Mouse (Mus musculus): ENCODE measurements at regions not wholly inside any gene's neighbourhood (a gene's known extent, or its start where the extent isn't known, plus 50 kb on each side); places are given as distances from the start of the nearest gene placed in this dataset.
"Not testable (repeated sequence)": the region's sequence is repeated elsewhere in the genome, so short reads cannot be mapped to it uniquely, and the experiment has no call there.

DNA sequence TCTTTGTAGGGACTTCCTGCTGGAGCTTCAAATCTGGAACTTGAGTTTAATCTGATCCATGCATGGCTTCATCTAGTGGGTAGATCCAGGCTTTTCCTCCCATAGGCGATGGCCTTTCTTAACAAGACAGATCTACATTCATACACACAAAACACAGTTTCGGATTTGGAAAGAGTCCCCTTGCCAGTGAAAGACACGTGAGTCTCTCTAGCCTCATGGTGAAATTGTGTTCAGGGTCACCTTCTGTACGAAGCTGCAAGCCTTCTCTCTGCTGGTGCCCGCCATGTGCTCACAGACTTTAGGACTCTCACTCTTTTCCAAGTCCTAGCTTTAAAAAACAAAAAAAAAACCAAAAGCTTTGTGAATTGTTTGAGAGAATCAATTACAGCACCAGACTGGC is 51.4 kb upstream of the Dlx2 start:
- no peaks in the 10 kb centered on the region for H3K36me3 ChIP-seq (ENCODE audit: inconsistent target)
- peak overlapping the region; percentile 85 for H3K27ac ChIP-seq
- no peaks in the 10 kb centered on the region for H3K79me2 ChIP-seq (ENCODE audit: inconsistent target)
- no peak overlapping the region for H3K4me3 ChIP-seq (ENCODE audit: inconsistent target)
- WGBS (ENCODE audit: missing documents) = 66% methylated on average over 5 of the region's 5 CpGs

DNA sequence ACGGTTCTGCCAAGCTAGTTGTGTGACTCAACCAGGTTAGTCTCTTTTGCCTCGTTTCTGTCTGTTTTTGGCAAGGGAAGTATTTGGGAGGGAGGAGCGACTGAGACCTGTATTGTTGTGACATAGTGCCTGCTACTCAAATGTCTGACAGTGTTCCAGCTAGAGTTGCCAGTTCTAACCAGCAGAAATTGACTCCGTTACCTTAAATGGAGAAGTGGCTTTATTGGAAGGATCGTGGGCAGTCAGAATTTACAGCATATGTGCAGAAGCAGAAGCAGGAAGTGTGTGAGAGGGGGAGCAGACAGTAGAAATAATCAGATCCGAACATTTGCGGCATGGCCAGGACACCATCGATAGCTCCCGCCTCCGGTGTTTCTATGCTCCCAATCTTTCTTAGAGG is 51.8 kb upstream of the Dlx2 start:
- Histone ChIP-seq H3K27ac (peak overlapping the region; percentile 85), H3K79me2 (ENCODE audit: inconsistent target) (no peaks in the 10 kb centered on the region), H3K36me3 (ENCODE audit: inconsistent target) (no peaks in the 10 kb centered on the region), H3K4me3 (ENCODE audit: inconsistent target) (peak overlapping the region; percentile 16; the same call in 1 of the 2 replicates)
- 3% methylated on average over 10 of the region's 10 CpGs for WGBS (ENCODE audit: missing documents)

DNA sequence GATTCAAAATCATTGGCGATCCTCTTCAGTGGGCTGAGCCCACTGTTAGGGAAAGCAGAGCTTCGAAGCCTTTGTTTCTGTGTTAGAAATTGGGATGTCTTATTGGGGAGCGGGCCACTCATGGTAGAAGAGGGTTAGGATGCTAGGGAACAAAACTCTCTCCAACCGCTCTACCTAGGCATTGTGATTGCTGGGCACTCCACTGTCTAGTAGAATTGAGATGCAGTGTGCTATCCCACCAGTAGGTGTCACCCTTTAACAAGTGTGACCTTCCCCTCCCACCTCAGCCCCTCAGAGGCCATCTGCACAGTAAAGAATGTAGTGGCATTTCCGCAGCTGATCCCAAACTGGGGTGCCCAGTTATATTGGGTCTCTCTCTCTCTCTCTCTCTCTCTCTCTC is 52.2 kb upstream of the Dlx2 start:
- no peaks in the 10 kb centered on the region for H3K79me2 ChIP-seq (ENCODE audit: inconsistent target)
- no peaks in the 10 kb centered on the region for H3K36me3 ChIP-seq (ENCODE audit: inconsistent target)
- peak overlapping the region; percentile 85 for H3K27ac ChIP-seq
- WGBS (ENCODE audit: missing documents) = 0% methylated on average over 5 of the region's 5 CpGs
- peak overlapping the region; percentile 16; the same call in 1 of the 2 replicates for H3K4me3 ChIP-seq (ENCODE audit: inconsistent target)

DNA sequence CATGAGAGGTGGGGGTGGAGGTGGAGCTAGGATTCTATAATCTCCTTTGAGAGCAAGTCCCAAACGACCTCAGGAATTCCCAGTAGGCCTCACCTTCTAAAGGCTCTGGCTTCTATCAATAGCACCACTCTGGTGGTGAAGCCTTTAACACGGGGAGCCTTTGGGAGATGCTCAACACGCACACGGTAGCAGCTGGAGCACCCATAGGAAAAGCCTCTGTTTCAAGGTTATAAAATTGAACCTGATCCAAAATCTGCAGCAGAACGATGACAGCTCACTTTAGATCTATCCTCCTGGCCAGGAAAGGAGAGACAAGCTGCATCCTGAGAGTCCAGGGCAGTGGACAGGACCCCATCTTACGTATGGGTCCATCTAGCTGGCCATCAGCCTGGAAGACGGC is 53.7 kb upstream of the Dlx2 start:
- H3K27ac ChIP-seq = no peak overlapping the region
- 94% methylated on average over 7 of the region's 7 CpGs for WGBS (ENCODE audit: missing documents)
- H3K4me3 ChIP-seq (ENCODE audit: inconsistent target) = no peak overlapping the region
- no peaks in the 10 kb centered on the region for H3K36me3 ChIP-seq (ENCODE audit: inconsistent target)
- no peaks in the 10 kb centered on the region for H3K79me2 ChIP-seq (ENCODE audit: inconsistent target)

DNA sequence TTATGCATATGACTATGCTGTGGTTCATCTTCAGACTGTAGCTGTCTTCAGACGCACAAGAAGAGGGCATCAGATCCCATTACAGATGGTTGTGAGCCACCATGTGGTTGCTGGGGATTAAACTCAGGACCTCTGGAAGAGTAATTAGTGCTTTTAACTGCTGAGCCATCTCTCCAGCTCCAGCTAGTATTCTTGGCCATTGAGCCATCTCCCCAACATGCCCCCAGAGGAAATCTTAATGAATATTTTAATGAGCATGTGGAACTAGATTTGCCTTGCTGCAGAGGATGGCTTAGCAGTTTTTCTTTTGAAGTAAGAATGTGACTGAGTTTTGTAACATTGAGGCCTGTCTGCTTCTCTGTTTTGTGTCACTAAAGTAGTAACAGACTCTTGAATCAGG is 54.4 kb upstream of the Dlx2 start:
- 100% methylated on average over 1 of the region's 1 CpGs for WGBS (ENCODE audit: missing documents)
- no peaks in the 10 kb centered on the region for H3K36me3 ChIP-seq (ENCODE audit: inconsistent target)
- H3K27ac ChIP-seq = no peak overlapping the region
- H3K4me3 ChIP-seq (ENCODE audit: inconsistent target) = no peak overlapping the region
- H3K79me2 ChIP-seq (ENCODE audit: inconsistent target) = no peaks in the 10 kb centered on the region

DNA sequence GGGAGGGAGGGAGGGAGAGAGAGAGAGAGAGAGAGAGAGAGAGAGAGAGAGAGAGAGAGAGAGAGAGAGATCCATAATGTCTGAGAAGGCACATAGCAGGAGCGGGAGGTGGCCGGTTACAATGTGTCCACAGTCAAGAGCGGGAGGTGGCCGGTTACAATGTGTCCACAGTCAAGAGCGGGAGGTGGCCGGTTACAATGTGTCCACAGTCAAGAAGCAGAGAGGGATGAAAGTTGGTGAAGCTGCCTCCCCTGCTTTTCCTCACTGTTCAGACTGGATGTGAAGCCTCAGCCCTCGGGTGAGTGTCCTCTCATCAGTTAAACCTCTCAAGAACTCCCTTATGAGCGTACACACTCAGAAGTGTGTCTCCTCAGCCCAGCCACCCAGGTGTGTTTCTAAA is 57.2 kb upstream of the Dlx2 start:
- not testable (repeated sequence) for H3K27ac ChIP-seq; H3K36me3 ChIP-seq (ENCODE audit: inconsistent target); H3K79me2 ChIP-seq (ENCODE audit: inconsistent target); H3K4me3 ChIP-seq (ENCODE audit: inconsistent target)
- WGBS (ENCODE audit: missing documents) = 97% methylated on average over 8 of the region's 8 CpGs

DNA sequence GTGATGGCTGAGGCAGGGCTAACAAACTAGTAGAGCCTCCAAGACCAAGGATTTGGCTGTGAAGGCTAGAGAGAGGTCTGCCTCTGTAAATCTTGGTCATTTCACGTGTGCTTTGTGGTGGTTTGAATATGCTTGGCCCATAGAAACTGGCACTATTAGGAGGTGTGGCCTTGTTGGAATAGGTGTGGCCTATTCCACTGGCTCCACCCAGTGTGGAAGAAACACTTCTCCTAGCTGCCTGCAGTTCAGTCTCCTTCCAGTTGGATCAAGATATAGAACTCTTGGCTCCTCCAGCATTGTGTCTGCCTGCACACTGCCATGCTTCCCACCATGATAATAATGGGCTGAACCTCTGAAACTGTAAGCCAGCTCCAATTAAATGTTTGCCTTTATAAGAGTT is 59.1 kb upstream of the Dlx2 start:
- H3K36me3 ChIP-seq (ENCODE audit: inconsistent target) = no peaks in the 10 kb centered on the region
- no peaks in the 10 kb centered on the region for H3K79me2 ChIP-seq (ENCODE audit: inconsistent target)
- WGBS (ENCODE audit: missing documents) = 100% methylated on average over 1 of the region's 1 CpGs
- H3K4me3 ChIP-seq (ENCODE audit: inconsistent target) = no peak overlapping the region
- H3K27ac ChIP-seq = no peak overlapping the region

DNA sequence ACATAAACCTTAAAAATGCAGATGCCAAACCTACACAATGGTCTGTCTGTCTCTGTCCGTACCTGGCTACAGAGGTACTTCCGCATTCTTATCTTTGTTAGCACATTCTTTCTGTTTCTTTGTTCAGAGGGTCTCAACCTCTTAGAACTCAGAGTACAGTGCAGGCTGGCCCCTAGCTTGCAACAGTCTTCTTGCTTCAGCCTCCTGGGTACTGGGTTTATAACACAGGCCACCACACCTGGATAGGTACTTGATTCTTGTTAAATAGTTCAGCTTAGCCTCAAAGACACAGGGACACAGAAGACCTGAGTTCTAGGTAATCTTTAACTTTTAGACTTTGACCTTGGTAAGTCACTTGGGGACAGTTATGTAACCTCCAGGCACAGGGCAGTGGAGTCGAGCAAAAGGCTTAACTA is 60.5 kb upstream of the Dlx2 start:
- H3K36me3 ChIP-seq (ENCODE audit: inconsistent target) = no peaks in the 10 kb centered on the region
- no peaks in the 10 kb centered on the region for H3K79me2 ChIP-seq (ENCODE audit: inconsistent target)
- 88% methylated on average over 3 of the region's 3 CpGs for WGBS (ENCODE audit: missing documents)
- H3K4me3 ChIP-seq (ENCODE audit: inconsistent target) = no peak overlapping the region
- no peak overlapping the region for H3K27ac ChIP-seq

DNA sequence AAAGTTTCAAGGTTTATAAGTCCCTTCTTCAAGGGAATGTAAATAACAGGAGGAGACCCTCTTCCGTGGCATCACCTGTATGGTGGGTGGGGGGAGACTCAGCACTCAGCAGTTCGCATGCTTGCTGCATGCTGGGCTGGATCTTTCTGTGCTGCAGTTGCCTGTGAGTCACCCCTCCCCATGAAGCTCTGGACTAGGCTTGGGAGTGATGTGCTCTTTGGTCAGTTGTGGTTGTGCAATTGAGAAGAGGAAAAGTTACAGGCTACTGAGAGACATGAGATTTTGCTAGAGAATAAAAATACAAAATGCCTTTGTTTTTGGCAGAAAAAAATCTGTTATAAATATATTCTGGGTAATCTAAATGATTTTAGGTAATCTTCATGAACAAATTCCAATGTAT is 66.7 kb upstream of the Dlx2 start:
- no peaks in the 10 kb centered on the region for H3K36me3 ChIP-seq (ENCODE audit: inconsistent target)
- no peak overlapping the region for H3K27ac ChIP-seq
- no peaks in the 10 kb centered on the region for H3K79me2 ChIP-seq (ENCODE audit: inconsistent target)
- 77% methylated on average over 2 of the region's 2 CpGs for WGBS (ENCODE audit: missing documents)
- H3K4me3 ChIP-seq (ENCODE audit: inconsistent target) = no peak overlapping the region

DNA sequence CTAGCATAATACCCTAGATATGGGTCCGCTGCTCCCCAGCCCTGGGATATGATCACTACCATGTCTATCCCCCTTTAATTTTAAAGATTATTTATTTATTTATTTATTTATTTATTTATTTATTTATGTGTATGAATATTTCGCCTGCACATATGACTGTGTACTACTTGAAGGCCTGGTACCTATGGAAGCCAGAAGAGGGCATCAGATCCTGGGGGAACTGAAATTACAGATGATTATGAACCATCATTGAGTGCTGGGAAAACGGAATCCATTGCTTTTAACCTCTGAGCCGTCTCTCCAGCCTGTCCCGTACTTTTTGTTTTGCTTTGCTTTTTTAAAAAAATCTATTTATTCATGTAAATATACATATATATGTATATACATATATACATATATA is 70.0 kb upstream of the Dlx2 start:
- Histone ChIP-seq H3K27ac (no peak overlapping the region), H3K36me3 (ENCODE audit: inconsistent target) (no peaks in the 10 kb centered on the region)
- 87% methylated on average over 4 of the region's 5 CpGs for WGBS (ENCODE audit: missing documents)

DNA sequence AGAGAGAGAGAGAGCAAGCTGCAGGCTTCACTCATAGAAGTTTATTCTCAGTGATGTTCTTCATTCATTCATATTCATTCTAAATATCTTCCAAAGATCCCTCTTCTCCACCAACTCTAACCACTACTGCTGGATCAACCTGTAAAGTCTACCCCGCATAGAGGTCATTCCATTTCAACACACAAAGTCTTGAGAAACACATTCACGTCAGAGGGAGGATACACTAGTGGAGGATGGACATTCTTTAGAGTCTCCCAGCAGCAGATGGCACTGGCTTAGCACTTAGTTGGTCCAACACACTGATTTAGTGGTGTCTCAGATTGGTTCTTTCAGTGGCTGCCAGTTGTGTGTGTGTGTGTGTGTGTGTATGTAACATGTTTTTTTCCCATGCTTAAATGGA is 74.9 kb upstream of the Dlx2 start:
- Histone ChIP-seq H3K27ac (no peak overlapping the region), H3K36me3 (ENCODE audit: inconsistent target) (no peaks in the 10 kb centered on the region), H3K4me3 (ENCODE audit: inconsistent target) (no peak overlapping the region), H3K79me2 (ENCODE audit: inconsistent target) (no peaks in the 10 kb centered on the region)
- WGBS (ENCODE audit: missing documents) = 100% methylated on average over 2 of the region's 2 CpGs

More for the DNA sequence above, 70.0 kb upstream of the Dlx2 start:
- no peak overlapping the region for H3K4me3 ChIP-seq (ENCODE audit: inconsistent target)
- no peaks in the 10 kb centered on the region for H3K79me2 ChIP-seq (ENCODE audit: inconsistent target)

DNA sequence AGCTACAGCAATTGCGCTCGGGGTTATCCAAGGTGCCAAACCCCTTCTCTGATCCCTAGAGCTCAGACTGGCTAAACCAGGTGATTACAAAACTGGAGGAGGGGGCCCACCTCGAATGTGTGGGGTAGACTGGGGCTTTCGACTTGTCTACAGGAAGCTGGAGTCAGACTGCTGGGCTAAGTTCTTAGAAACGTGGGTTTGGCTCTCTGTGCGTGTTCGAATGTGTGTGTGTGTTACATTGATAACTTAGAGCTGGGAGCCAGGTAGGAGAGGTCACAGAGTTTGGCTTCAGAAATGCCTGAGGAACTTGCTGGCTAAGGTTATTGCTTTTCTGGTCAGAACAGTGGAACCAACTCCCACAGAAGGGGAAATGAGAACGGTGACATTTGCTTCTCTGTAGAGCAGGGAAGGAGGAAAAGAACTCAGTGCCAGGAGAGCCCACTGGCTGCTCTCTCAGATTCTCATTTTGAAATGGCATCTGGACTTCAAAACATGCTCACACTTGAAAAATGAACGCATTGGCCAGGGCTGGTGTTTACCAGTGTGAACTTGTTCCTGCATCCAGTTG is 76.1 kb upstream of the Dlx2 start:
- Histone ChIP-seq H3K27ac (no peak overlapping the region), H3K79me2 (ENCODE audit: inconsistent target) (no peaks in the 10 kb centered on the region), H3K4me3 (ENCODE audit: inconsistent target) (no peak overlapping the region), H3K36me3 (ENCODE audit: inconsistent target) (no peaks in the 10 kb centered on the region)
- WGBS (ENCODE audit: missing documents) = 24% methylated on average over 9 of the region's 9 CpGs

DNA sequence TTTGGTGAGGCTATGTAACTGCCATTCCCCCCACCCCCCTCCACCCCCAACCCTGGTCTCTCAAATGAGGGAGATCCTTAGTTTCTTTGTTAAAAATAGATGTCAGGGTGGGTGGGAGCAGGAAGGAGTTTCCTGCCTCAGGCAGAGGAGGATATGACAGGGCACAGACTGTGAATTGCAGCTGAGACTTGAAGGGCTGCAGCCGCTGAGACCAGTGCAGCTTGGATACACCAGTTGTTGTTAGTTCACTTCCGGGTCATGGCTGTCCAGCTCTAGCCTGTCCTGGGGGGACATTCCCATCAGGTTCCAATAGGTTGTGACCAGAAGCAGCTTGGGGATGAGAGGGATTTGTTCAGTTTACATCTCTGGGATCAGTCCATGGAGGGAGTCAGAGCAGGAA is 76.6 kb upstream of the Dlx2 start:
- H3K4me3 ChIP-seq (ENCODE audit: inconsistent target) = no peak overlapping the region
- 39% methylated on average over 2 of the region's 2 CpGs for WGBS (ENCODE audit: missing documents)

DNA sequence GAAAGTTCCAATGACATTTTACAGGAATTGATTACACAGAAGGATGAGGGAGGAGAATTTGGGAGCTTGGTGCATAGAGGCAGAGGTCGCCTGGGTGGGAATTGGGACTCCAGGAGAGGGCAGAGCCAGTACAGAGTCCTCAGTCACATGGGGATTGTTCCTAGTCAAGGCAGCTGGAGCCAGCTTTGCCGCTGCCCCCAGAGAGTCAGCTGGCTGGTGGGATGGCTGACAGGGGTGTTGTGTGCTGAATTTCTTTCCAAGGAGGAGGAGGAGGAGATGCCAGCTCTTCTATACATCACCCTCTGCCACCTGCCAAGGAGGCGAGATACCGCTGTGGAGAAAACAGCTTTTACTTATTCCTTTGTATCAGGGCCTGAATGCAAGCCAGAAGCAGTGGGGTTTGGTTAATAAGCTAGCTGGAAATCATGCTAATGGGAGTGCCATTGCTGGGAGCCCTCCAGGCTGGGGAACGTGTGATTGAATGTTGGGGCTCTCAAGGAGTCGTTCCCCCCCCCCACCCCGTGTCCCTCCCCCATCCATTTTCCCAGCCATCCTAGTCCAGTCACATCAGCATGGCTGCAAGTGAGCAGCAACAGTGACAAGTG is 78.8 kb upstream of the Dlx2 start:
- H3K27ac ChIP-seq = no peak overlapping the region
- no peaks in the 10 kb centered on the region for H3K36me3 ChIP-seq (ENCODE audit: inconsistent target)
- WGBS (ENCODE audit: missing documents) = 90% methylated on average over 6 of the region's 7 CpGs
- no peaks in the 10 kb centered on the region for H3K79me2 ChIP-seq (ENCODE audit: inconsistent target)
- H3K4me3 ChIP-seq (ENCODE audit: inconsistent target) = no peak overlapping the region

More for the DNA sequence above, 76.6 kb upstream of the Dlx2 start:
- no peak overlapping the region for H3K27ac ChIP-seq
- H3K79me2 ChIP-seq (ENCODE audit: inconsistent target) = no peaks in the 10 kb centered on the region
- H3K36me3 ChIP-seq (ENCODE audit: inconsistent target) = no peaks in the 10 kb centered on the region

DNA sequence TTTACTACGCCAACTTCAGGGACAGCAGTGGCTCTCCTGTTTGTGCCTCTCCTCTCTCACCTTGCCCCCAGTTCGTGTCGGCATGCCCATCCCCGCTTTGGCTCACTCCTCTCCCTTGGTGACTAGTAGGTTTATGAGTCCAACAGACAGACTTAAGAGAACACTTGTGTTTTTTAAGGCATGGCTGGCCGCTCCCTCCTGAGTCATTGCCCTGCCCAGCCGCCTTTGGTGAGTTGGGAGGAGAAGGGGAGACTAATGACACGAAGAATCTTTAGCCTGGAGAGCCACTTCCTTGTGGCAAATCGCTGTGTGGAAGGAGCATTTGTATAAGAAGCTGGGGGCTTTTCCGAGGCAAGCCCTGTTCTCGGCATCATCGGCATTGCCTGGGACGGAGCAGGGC is 79.8 kb upstream of the Dlx2 start:
- WGBS (ENCODE audit: missing documents) = 80% methylated on average over 12 of the region's 12 CpGs
- Histone ChIP-seq H3K79me2 (ENCODE audit: inconsistent target) (no peaks in the 10 kb centered on the region), H3K36me3 (ENCODE audit: inconsistent target) (no peaks in the 10 kb centered on the region), H3K4me3 (ENCODE audit: inconsistent target) (no peak overlapping the region), H3K27ac (no peak overlapping the region)
